ENCODE assay signal across 12 mouse cellular contexts in genomic region chr5:124021148-124021547, GRCm38 (mm10). TPM values are rescaled to one million over a fixed set of nuclear protein-coding genes. Genes with fewer than 3 reads are reported as not detected.
DNase-seq lines count a peak whose midpoint lies in the region; TF ChIP-seq lines count a peak whose summit lies in the region.
"Had no signal": no experiment of that assay in that cellular context is flagged by ENCODE, and none has a peak within 500 bp of the region (broad histone marks: within the 10 kb centered on the region; RNA-seq: fewer than 3 reads in every experiment).

No protein-coding gene starts in this region.

- no peak for TF ChIP-seq CTCF in liver, adult 2 months (IDR thresholded peaks at IDR 0.05; ENCODE audit: low read depth, low read length)
- TF ChIP-seq CTCF in cortical plate, adult 2 months (IDR thresholded peaks at IDR 0.05; ENCODE audit: extremely low read depth, insufficient read depth, low read length), result no peak
- TF ChIP-seq CTCF in gastrocnemius, adult 2 months (IDR thresholded peaks at IDR 0.05), result no peak

- no peaks in the 10 kb centered on the region for H3K36me3 ChIP-seq in liver, adult 2 months (ENCODE audit: control insufficient read depth, insufficient read depth, low read length)
- no peaks in the 10 kb centered on the region for H3K36me3 ChIP-seq in macrophage (ENCODE audit: inconsistent target)

- intact Hi-C loops in gastrocnemius, adult 2 months (cut with DNase I), result no loop called here

- no peaks in the 10 kb centered on the region for H3K27me3 ChIP-seq in liver, adult 2 months (ENCODE audit: control insufficient read depth, insufficient read depth, low read length)
- H3K27me3 ChIP-seq: hindbrain, embryonic 12.5 days; kidney, embryonic 15.5 days; neural tube, embryonic 12.5 days had no signal

- H3K27ac ChIP-seq in liver, adult 2 months (replicated peaks; ENCODE audit: insufficient read depth, low read depth, low read length), result peak overlapping the region; percentile 71
- H3K27ac ChIP-seq in cortical plate, adult 2 months (ENCODE audit: insufficient read depth, low read length), result peak overlapping the region; percentile 49; the same call in 1 of the 2 replicates
- H3K27ac ChIP-seq in macrophage, result peak overlapping the region; percentile 79
- H3K27ac ChIP-seq in gastrocnemius, adult 2 months, result no peak overlapping the region
- H3K27ac ChIP-seq: hindbrain, embryonic 12.5 days; kidney, embryonic 15.5 days; neural tube, embryonic 12.5 days had no signal

- peak; percentile 92 for DNase-seq in liver, adult 2 months (ENCODE audit: extremely low read depth, low read depth, low spot score)
- no peak for DNase-seq in liver
- DNase-seq in adrenal gland, adult 8-10 months, result peak; percentile 66
- no peak for DNase-seq in gastrocnemius, adult 2 months
- DNase-seq in gastrocnemius, postnatal 4 days (ENCODE audit: low spot score in 2 of 2), result no peak
- DNase-seq: layer of hippocampus, postnatal 36 days; right cerebral cortex, postnatal 4 days had no signal

- no peak overlapping the region for H3K4me3 ChIP-seq in liver, adult 2 months (ENCODE audit: insufficient read depth, low read depth, low read length)
- H3K4me3 ChIP-seq in cortical plate, adult 2 months (ENCODE audit: insufficient read depth, low read length), result no peak overlapping the region
- H3K4me3 ChIP-seq in macrophage (ENCODE audit: inconsistent target), result no peak overlapping the region
- no peak overlapping the region for H3K4me3 ChIP-seq in gastrocnemius, adult 2 months
- H3K4me3 ChIP-seq: hindbrain, embryonic 12.5 days; kidney, embryonic 15.5 days; neural tube, embryonic 12.5 days had no signal

- TF ChIP-seq POLR2A in liver, adult 2 months (IDR thresholded peaks at IDR 0.05; ENCODE audit: extremely low read depth, insufficient read depth, low read length), result no peak
- TF ChIP-seq POLR2A in cortical plate, adult 2 months (IDR thresholded peaks at IDR 0.05; ENCODE audit: extremely low read depth, insufficient read depth, low read length), result no peak

- H3K4me1 ChIP-seq in liver, adult 2 months (ENCODE audit: control insufficient read depth, insufficient read depth, low read length), result peaks cover 52% of the 10 kb centered on the region
- H3K4me1 ChIP-seq in cortical plate, adult 2 months (ENCODE audit: control insufficient read depth, insufficient read depth, low read length), result peaks cover 22% of the 10 kb centered on the region

- WGBS in liver, adult 2 months, result 20% methylated on average over 11 of the region's 11 CpGs
- 24% methylated on average over 11 of the region's 11 CpGs for WGBS in macrophage (ENCODE audit: missing documents)

- H3K79me2 ChIP-seq in liver, adult 2 months (ENCODE audit: control insufficient read depth, insufficient read depth, low read length), result peaks cover 53% of the 10 kb centered on the region
- H3K79me2 ChIP-seq in macrophage (ENCODE audit: inconsistent target), result peaks cover 90% of the 10 kb centered on the region

- no peak overlapping the region for H3K9ac ChIP-seq in liver, adult 2 months (ENCODE audit: low read depth, low read length)
- H3K9ac ChIP-seq: hindbrain, embryonic 12.5 days; kidney, embryonic 15.5 days; neural tube, embryonic 12.5 days had no signal

RNA-seq across cellular contexts. Expression of gene Vps37b, which starts 10.9 kb away (rescaled TPM):
- total RNA-seq in liver, adult 2 months (2014; rRNA removed), result 4.4 and 6.2 TPM in 2 replicates
- 27.3 and 31.4 TPM in 2 replicates for polyA plus RNA-seq in liver, adult 2 months (2012; rRNA removed)
- 100 to 1,000 TPM in 1 of 4 experiments, 10 to 100 TPM in 3; 76.1 to 101 (median 91.9) TPM for total RNA-seq in adrenal gland, adult 8-10 months (2022)
- 48.4 and 48.7 TPM in 2 replicates for polyA plus RNA-seq in cortical plate, adult 2 months (2012; rRNA removed)
- total RNA-seq in macrophage (2018; cell fraction: chromatin; rRNA removed), result 10 to 100 TPM in 18 of 26 experiments, 1 to 10 TPM in 8; 2.8 to 36.2 (median 19.1) TPM
- total RNA-seq in macrophage (2018; cell fraction: cytosol; rRNA removed), result 10 to 100 TPM; 16.0 to 47.4 (median 23.1) TPM
- 10 to 100 TPM; 11.7 to 48.2 (median 24.6) TPM for total RNA-seq in macrophage (2018; cell fraction: nucleus; rRNA removed)
- polyA plus RNA-seq in macrophage (2018), result 13.1 to 27.6 TPM (median 22.7 TPM) in 3 replicates
- total RNA-seq in gastrocnemius, adult 2 months (2021), result 1 to 10 TPM; 4.1 to 6.2 TPM
- 10 to 100 TPM; 24.4 to 29.3 TPM for total RNA-seq in gastrocnemius, postnatal 4 days (2021)

RNA-seq across cellular contexts. Expression of gene Hip1r, which starts 47.7 kb away (rescaled TPM):
- 9.1 and 9.7 TPM in 2 replicates for total RNA-seq in liver, adult 2 months (2014; rRNA removed)
- 9.2 and 11.5 TPM in 2 replicates for polyA plus RNA-seq in liver, adult 2 months (2012; rRNA removed)
- total RNA-seq in adrenal gland, adult 8-10 months (2022), result 10 to 100 TPM; 13.2 to 29.8 (median 22.8) TPM
- 42.1 and 46.6 TPM in 2 replicates for polyA plus RNA-seq in cortical plate, adult 2 months (2012; rRNA removed)
- 1 to 10 TPM in 6 of 26 experiments, under 1 TPM in 19, not detected in 1; 0.13 to 3.3 (median 0.47) TPM for total RNA-seq in macrophage (2018; cell fraction: chromatin; rRNA removed)
- under 1 TPM; 0.03 to 0.86 (median 0.15) TPM for total RNA-seq in macrophage (2018; cell fraction: cytosol; rRNA removed)
- total RNA-seq in macrophage (2018; cell fraction: nucleus; rRNA removed), result 1 to 10 TPM in 6 of 26 experiments, under 1 TPM in 17, not detected in 3; 0.07 to 2.4 (median 0.52) TPM
- 0.04 to 0.47 TPM (median 0.21 TPM) in 3 replicates for polyA plus RNA-seq in macrophage (2018)
- total RNA-seq in gastrocnemius, adult 2 months (2021), result 10 to 100 TPM in 1 of 2 experiments, 1 to 10 TPM in 1; 5.6 to 14.3 TPM
- 1 to 10 TPM; 5.5 to 6.6 TPM for total RNA-seq in gastrocnemius, postnatal 4 days (2021)

Comparison
In these comparisons a context has a peak if more than half of its experiments do, and no peak if none do; other contexts are left out.
1. DNase-seq: peak in liver, adult 2 months (single experiment) and adrenal gland, adult 8-10 months (single experiment); none in liver (single experiment), gastrocnemius, adult 2 months (single experiment) and gastrocnemius, postnatal 4 days (0 of 2).